Mouse (Mus musculus) neutrophil, adult 5-6 weeks (primary cell): ENCODE measurements around the gene Plcb4. TPM values are rescaled to one million over a fixed set of nuclear protein-coding genes. Genes with fewer than 3 reads are reported as not detected.
A peak's percentile ranks its signal among the peaks of the same experiment; 100 is the strongest.
"Not testable (repeated sequence)": the region's sequence is repeated elsewhere in the genome, so short reads cannot be mapped to it uniquely, and the experiment has no call there.

ENCODE experiments used
- ATAC-seq: fragments of 151-379, 151-347 bp; 2 replicates; pipeline ENCODE4 v1.8.0; 2017; ENCODE audit warnings: mild to moderate bottlenecking, moderate TSS enrichment; ENCODE audit not compliant: insufficient number of reproducible peaks, poor library complexity, low FRiP score, severe bottlenecking; ENCODE audit errors: extremely low read depth
- total RNA-seq: library from RNA; stranded (forward); fragments of 200-1000 nt; gene quantifications from 2 replicates; pipeline ENCODE4 v1.2.3, GENCODE M21; 2017

The Plcb4 gene
- total RNA-seq, 1 experiment from 2014 or later = 1.5 TPM

GRCm38 (mm10) chr2:135955796-135956195, 297.0 kb downstream of the Plcb4 start:
- ATAC-seq = no peak

- ATAC-seq = peak; percentile 48; the same call in 1 of the 2 replicates
Observed at GRCm38 (mm10) chr2:135957689-135958088, 298.9 kb downstream of the Plcb4 start.

GRCm38 (mm10) chr2:135958453-135958852, 299.6 kb downstream of the Plcb4 start:
- ATAC-seq = no peak

GRCm38 (mm10) chr2:135963089-135963488, 304.3 kb downstream of the Plcb4 start:
- ATAC-seq = no peak

- no peak for ATAC-seq
Observed at GRCm38 (mm10) chr2:135966871-135967557, 308.2 kb downstream of the Plcb4 start.

- no peak for ATAC-seq
Observed at GRCm38 (mm10) chr2:135968159-135968558, 309.3 kb downstream of the Plcb4 start.

GRCm38 (mm10) chr2:135970902-135971301, 312.1 kb downstream of the Plcb4 start:
- no peak for ATAC-seq

- no peak for ATAC-seq
Observed at GRCm38 (mm10) chr2:135975978-135976377, 317.2 kb downstream of the Plcb4 start.

- no peak for ATAC-seq
Observed at GRCm38 (mm10) chr2:135978790-135979189, 320.0 kb downstream of the Plcb4 start.

- no peak for ATAC-seq
Observed at GRCm38 (mm10) chr2:135980428-135980827, 321.6 kb downstream of the Plcb4 start.

- no peak for ATAC-seq
Observed at GRCm38 (mm10) chr2:135983972-135984371, 325.2 kb downstream of the Plcb4 start.

GRCm38 (mm10) chr2:135985536-135986265, 326.9 kb downstream of the Plcb4 start:
- no peak for ATAC-seq

- peak; percentile 80 for ATAC-seq
Observed at GRCm38 (mm10) chr2:135988475-135988874, 329.7 kb downstream of the Plcb4 start.

GRCm38 (mm10) chr2:135990686-135991085, 331.9 kb downstream of the Plcb4 start:
- not testable (repeated sequence) for ATAC-seq

- no peak for ATAC-seq
Observed at GRCm38 (mm10) chr2:135993314-135993713, 334.5 kb downstream of the Plcb4 start.

- ATAC-seq = no peak
Observed at GRCm38 (mm10) chr2:135995196-135995595, 336.4 kb downstream of the Plcb4 start.

GRCm38 (mm10) chr2:135996936-135997335, 338.1 kb downstream of the Plcb4 start:
- no peak for ATAC-seq

- ATAC-seq = no peak
Observed at GRCm38 (mm10) chr2:135997361-135998150, 338.7 kb downstream of the Plcb4 start.

- no peak for ATAC-seq
Observed at GRCm38 (mm10) chr2:135998886-135999285, 340.1 kb downstream of the Plcb4 start.

- ATAC-seq = no peak
Observed at GRCm38 (mm10) chr2:135999361-135999760, 340.6 kb downstream of the Plcb4 start.
